Mouse (Mus musculus): ENCODE results near the gene Plekhh3.

- TF ChIP-seq CTCF (IDR thresholded peaks at IDR 0.05; ENCODE audit: borderline replicate concordance, insufficient read depth, low read depth, low read length) (no peak), POLR2A (IDR thresholded peaks at IDR 0.05; ENCODE audit: borderline replicate concordance, insufficient read depth, low read length) (no peak)
Measured at GRCm38 (mm10) chr11:101128996-101129577, 42.1 kb downstream of the Plekhh3 start.
